Mouse (Mus musculus) heart, adult 2 months (tissue): ENCODE measurements around the gene Phf5a.

Experiments used
- CTCF ChIP-seq: fragments of 200-600 bp; IDR thresholded peaks from 2 replicates; pipeline ENCODE4 v1.8.1; 2022; ENCODE audit warnings: antibody characterized with exemption, mild to moderate bottlenecking, moderate library complexity
- EP300 ChIP-seq: fragments of 200-500 bp; IDR thresholded peaks from 2 replicates; pipeline ENCODE4 v1.6.1; 2011; ENCODE audit warnings: low read depth, low read length, control low read depth; ENCODE audit not compliant: insufficient read depth
- POLR2A ChIP-seq: fragments of 200-500 bp; IDR thresholded peaks from 2 replicates; pipeline ENCODE4 v1.6.1; 2011; ENCODE audit warnings: mild to moderate bottlenecking, low read depth, low read length, control low read depth; ENCODE audit not compliant: insufficient read depth

- TF ChIP-seq CTCF, result no peak
- no peak for TF ChIP-seq POLR2A
- no peak for TF ChIP-seq EP300
These were observed 13.8 kb upstream of the Phf5a start for GRCm38 (mm10) chr15:81885418-81885934.
